Mouse (Mus musculus): ENCODE data around the gene Sema7a. TPM values are rescaled to one million over a fixed set of nuclear protein-coding genes. Genes with fewer than 3 reads are reported as not detected.
A peak's percentile ranks its signal among the peaks of the same experiment; 100 is the strongest.

The Sema7a gene
- polyA plus RNA-seq, 1 experiment from 2014 or later, result 0.13 TPM

DNA sequence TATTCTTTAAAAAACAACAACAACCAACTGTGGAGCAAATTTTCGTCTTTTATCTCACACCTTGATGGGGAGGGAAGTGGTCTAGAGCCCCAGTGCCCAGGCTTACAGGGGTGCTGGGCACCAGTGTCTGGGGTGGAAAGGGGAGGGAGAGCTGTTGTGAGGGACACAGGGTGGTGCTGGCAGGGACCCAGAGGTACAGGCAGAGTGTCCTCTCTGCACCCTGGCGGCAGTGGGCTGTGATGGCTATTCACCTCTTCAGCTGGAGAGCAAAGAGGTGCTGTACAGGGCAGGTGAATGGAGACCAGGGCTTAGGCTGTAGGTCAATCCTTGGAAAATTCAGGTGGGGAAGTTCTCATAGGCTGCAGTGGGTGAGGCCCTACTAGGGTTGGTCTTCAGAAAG, 59.8 kb downstream of the Sema7a start:
- Histone ChIP-seq H3K4me1 (peaks cover 8% of the 10 kb centered on the region), H3K4me3 (no peak overlapping the region), H3K4me2 (no peak overlapping the region), H3K36me3 (no peaks in the 10 kb centered on the region), H3K27me3 (replicated peaks) (peaks cover 63% of the 10 kb centered on the region), H3K9ac (no peak overlapping the region), H3K9me3 (no peaks in the 10 kb centered on the region), H3K27ac (replicated peaks) (no peak overlapping the region)
- ATAC-seq (ENCODE audit: extremely low read depth, insufficient number of reproducible peaks, low FRiP score, low TSS enrichment), result no peak
- WGBS, result 37% methylated on average over 2 of the region's 2 CpGs

DNA sequence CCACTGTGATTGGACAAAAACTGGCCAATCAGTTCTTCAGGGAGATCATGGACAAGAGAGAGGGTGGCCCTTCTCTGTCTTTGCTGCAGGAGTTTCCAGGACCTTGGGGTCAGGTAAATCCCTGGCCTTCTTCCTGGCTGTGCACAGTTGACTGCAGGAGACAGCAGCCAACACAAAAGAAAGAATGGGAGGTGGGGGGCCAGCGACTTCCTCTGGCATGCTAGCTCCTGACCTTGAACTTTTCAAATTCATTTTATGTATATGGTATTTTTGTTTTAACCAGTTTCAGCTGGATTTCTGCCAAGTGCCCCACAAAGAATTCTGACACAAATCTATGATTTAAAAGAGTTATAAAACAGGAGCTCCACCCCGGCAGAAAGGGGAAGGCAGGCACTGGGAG, 63.4 kb downstream of the Sema7a start:
- peaks cover 1% of the 10 kb centered on the region for H3K4me1 ChIP-seq
- no peaks in the 10 kb centered on the region for H3K36me3 ChIP-seq
- H3K27me3 ChIP-seq (replicated peaks), result peaks cover 33% of the 10 kb centered on the region
- no peaks in the 10 kb centered on the region for H3K9me3 ChIP-seq
- no peak overlapping the region for H3K4me3 ChIP-seq
- WGBS, result 51% methylated on average over 2 of the region's 2 CpGs
- ATAC-seq (ENCODE audit: extremely low read depth, insufficient number of reproducible peaks, low FRiP score, low TSS enrichment), result no peak
- H3K27ac ChIP-seq (replicated peaks), result no peak overlapping the region
- no peak overlapping the region for H3K9ac ChIP-seq
- H3K4me2 ChIP-seq, result no peak overlapping the region

DNA sequence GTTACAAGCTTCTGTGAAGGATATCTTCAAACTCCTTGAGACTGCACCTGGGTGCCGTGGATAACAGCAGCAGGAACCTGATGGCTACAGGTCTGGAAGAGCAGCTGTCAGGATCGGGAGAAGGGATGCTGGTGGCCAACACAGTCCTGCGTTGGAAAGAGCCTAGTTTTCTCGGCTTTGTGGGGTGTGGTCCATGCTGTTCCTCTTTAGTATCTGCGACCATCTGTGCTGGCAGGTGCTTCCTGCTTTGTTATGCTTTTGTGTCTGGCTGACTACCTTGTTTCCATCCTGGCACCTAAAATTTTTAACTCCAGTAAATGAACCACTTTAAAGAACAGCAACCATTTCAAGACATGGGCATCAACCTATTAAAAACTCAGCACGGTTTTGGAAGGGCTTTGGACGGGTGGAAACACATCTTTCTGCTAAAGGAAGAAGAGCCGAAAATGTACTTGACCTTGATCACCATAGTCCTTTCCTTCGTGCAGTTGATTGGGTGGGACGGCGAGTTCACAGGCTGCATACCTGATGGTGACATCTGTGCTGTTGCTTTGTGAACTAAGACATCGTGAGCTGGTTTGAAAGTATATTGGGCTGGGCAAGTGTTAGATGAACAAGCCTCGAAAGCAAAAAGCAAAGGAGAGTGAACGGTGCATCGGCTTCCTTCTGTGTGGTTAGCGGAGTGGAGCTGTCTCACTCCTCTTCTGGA, 66.0 kb downstream of the Sema7a start, which contains the start of gene Cyp11a1:
Cyp11a1 (plus strand) TSS at position 659 of the 709 bp plus-strand sequence.
- 75% methylated on average over 16 of the region's 16 CpGs for WGBS
- ATAC-seq (ENCODE audit: extremely low read depth, insufficient number of reproducible peaks, low FRiP score, low TSS enrichment), result no peak

DNA sequence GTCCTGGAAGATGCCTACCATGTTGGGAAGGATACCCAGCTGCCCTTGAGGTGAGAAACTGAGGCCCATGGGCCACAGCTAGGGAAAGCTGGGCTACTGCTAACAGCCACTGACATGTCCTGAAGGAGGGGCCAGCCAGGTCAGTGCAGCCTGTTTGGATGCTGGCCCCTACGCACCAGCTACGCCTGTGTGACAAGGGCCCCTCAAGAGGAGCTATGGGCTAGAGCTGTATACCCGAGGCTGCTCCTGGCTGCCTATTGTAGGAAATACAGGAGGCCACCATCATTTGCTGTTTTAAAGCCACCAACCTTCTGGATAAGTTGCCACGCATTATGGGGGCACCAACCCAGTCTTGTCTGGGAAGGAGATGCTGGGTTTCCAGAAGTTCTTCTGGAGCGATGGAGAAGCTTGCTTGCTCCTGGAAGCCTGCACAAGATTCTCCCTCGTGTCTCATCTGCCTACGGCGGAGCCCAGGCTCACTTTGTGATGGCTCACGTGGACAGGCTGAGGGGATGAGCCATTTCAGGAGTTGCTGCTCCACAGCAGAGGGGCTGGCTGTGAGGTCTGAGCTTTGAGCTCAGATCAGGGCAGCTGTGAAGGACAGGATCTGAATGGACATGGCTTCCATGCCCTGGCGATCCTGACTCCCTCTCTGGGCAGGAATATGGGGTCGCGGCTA, 68.6 kb downstream of the Sema7a start:
- Histone ChIP-seq H3K27me3 (replicated peaks) (0 out of 2 replicates have a peak, but pooled peaks cover 3% of the 10 kb centered on the region), H3K9ac (peak overlapping the region; percentile 67), H3K4me2 (peak overlapping the region; percentile 57), H3K9me3 (no peaks in the 10 kb centered on the region), H3K27ac (replicated peaks) (peak overlapping the region; percentile 79), H3K4me3 (peak overlapping the region; percentile 8), H3K4me1 (peaks cover 28% of the 10 kb centered on the region), H3K36me3 (no peaks in the 10 kb centered on the region)
- ATAC-seq (ENCODE audit: extremely low read depth, insufficient number of reproducible peaks, low FRiP score, low TSS enrichment), result no peak; the same call in 1 of the 2 replicates
- WGBS, result 52% methylated on average over 12 of the region's 12 CpGs

More for the DNA sequence above, 66.0 kb downstream of the Sema7a start, which contains the start of gene Cyp11a1:
- Histone ChIP-seq H3K4me1 (peaks cover 17% of the 10 kb centered on the region), H3K4me3 (no peak within 1 kb of the TSS), H3K9ac (no peak within 1 kb of the TSS), H3K27me3 (replicated peaks) (peaks cover 10% of the 10 kb centered on the region), H3K9me3 (no peaks in the 10 kb centered on the region), H3K36me3 (no peaks in the 10 kb centered on the region), H3K4me2 (no peak within 1 kb of the TSS), H3K27ac (replicated peaks) (no peak within 1 kb of the TSS)

DNA sequence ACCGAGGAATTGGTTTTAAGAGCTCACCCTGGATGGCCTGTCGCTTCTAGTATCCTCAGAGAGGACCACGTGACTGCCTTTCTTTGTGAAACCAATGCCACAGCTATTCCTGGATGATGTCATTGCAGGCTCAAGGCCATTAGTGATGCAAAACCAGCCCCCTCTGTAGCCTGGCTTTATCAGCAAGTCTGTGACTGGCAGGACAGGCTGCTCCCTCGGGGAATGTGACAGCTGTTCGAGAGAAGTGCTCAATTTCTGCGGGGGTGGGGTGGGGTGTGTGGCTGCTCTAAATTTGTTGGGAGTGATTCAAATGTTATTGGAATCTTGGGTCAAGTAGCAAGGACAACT, 69.1 kb downstream of the Sema7a start:
- Histone ChIP-seq H3K4me1 (peaks cover 28% of the 10 kb centered on the region), H3K27me3 (replicated peaks) (0 out of 2 replicates have a peak, but pooled peaks cover 3% of the 10 kb centered on the region), H3K4me3 (peak overlapping the region; percentile 8), H3K27ac (replicated peaks) (peak overlapping the region; percentile 79), H3K9me3 (no peaks in the 10 kb centered on the region), H3K4me2 (peak overlapping the region; percentile 57), H3K36me3 (no peaks in the 10 kb centered on the region), H3K9ac (peak overlapping the region; percentile 67)
- 3% methylated on average over 6 of the region's 6 CpGs for WGBS
- peak; percentile 55; the same call in 1 of the 2 replicates for ATAC-seq (ENCODE audit: extremely low read depth, insufficient number of reproducible peaks, low FRiP score, low TSS enrichment)

DNA sequence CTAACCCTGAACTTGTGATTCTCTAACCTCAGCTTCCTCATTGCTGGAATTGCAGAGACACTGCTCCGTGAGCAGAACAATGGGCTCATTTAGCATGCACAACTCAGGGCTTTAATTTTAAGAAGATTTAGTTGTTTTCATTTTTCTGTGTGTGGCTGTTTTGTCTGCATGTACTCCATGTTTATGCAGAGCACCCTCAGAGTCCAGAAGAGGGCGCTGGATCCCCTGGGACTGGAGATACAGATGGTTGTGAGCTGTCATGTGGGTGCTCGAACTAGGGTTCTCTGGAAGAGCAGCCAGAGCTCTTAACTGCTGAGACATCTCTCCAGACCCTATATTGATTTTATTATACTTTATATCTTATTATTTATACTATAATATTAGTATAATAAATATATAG, 69.7 kb downstream of the Sema7a start:
- Histone ChIP-seq H3K36me3 (no peaks in the 10 kb centered on the region), H3K27ac (replicated peaks) (peak overlapping the region; percentile 51), H3K4me1 (peaks cover 28% of the 10 kb centered on the region), H3K9ac (no peak overlapping the region), H3K9me3 (no peaks in the 10 kb centered on the region), H3K27me3 (replicated peaks) (0 out of 2 replicates have a peak, but pooled peaks cover 3% of the 10 kb centered on the region), H3K4me3 (no peak overlapping the region), H3K4me2 (peak overlapping the region; percentile 57)
- ATAC-seq (ENCODE audit: extremely low read depth, insufficient number of reproducible peaks, low FRiP score, low TSS enrichment), result no peak
- WGBS, result 61% methylated on average over 3 of the region's 3 CpGs

DNA sequence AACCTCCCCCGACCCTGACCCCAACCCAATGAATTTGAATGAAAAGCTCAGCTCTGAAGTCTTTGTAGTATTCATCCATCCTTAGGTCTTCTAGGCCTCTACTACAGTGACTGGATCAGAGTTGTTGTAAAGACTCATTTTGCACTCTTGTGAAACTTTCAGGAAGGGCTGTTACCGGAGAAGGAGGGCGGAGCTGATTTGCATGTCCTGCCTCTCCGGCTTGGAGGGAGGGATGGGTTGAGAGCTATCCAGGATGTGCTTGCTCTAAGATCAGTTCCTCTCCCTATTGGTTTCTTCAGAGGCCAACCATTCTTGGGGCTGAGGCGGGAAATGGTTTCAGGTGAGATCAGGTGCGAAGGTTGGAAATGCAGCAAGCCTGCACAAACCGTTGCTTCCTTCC, 71.1 kb downstream of the Sema7a start:
- Histone ChIP-seq H3K4me3 (no peak overlapping the region), H3K4me1 (peaks cover 28% of the 10 kb centered on the region), H3K9me3 (no peaks in the 10 kb centered on the region), H3K27ac (replicated peaks) (no peak overlapping the region), H3K9ac (no peak overlapping the region), H3K27me3 (replicated peaks) (0 out of 2 replicates have a peak, but pooled peaks cover 6% of the 10 kb centered on the region), H3K4me2 (no peak overlapping the region), H3K36me3 (no peaks in the 10 kb centered on the region)
- WGBS, result 42% methylated on average over 7 of the region's 7 CpGs
- no peak for ATAC-seq (ENCODE audit: extremely low read depth, insufficient number of reproducible peaks, low FRiP score, low TSS enrichment)

DNA sequence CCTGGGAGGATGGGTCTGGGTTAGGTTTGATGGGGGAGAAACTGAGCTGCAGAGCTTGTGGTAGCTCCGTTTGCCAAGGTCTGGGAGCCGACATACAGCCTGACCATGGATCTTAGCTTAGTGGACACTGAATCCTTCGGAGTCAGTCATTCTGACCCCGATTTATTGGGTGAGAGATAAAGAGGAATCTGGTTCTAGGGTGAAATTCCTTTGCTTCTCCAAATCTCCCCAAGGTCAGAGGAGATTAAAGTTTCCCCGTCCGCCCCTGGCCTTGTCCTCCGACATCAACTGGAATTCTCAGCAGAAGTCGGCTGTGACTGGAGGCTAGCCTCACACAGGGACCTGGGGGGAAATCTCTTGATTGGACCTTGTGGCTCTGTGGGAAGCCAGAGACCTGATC, 71.6 kb downstream of the Sema7a start:
- ATAC-seq (ENCODE audit: extremely low read depth, insufficient number of reproducible peaks, low FRiP score, low TSS enrichment), result no peak
- WGBS, result 56% methylated on average over 8 of the region's 8 CpGs
- Histone ChIP-seq H3K4me3 (no peak overlapping the region), H3K27ac (replicated peaks) (no peak overlapping the region), H3K27me3 (replicated peaks) (0 out of 2 replicates have a peak, but pooled peaks cover 6% of the 10 kb centered on the region), H3K4me2 (no peak overlapping the region), H3K9me3 (no peaks in the 10 kb centered on the region), H3K36me3 (no peaks in the 10 kb centered on the region), H3K4me1 (peaks cover 28% of the 10 kb centered on the region), H3K9ac (no peak overlapping the region)

Other genes with a start within 250 kb of the Sema7a start
- gene Edc3, start 231.6 kb upstream of the Sema7a start, polyA plus RNA-seq (2015; fragmentation: Nextera tagmentation; extraction: Ambion mirVana), result 16.2 and 17.5 TPM in 2 replicates
- gene Clk3, start 174.3 kb upstream of the Sema7a start, polyA plus RNA-seq (2015; fragmentation: Nextera tagmentation; extraction: Ambion mirVana), result 56.1 and 57.1 TPM in 2 replicates
- gene Arid3b, start 103.3 kb upstream of the Sema7a start, polyA plus RNA-seq (2015; fragmentation: Nextera tagmentation; extraction: Ambion mirVana), result 11.3 and 12.3 TPM in 2 replicates
- 104 and 106 TPM in 2 replicates for gene Ubl7, start 29.1 kb upstream of the Sema7a start, polyA plus RNA-seq (2015; fragmentation: Nextera tagmentation; extraction: Ambion mirVana)
- 0.09 and 0.23 TPM in 2 replicates for gene Cyp11a1, start 66.3 kb downstream of the Sema7a start, polyA plus RNA-seq (2015; fragmentation: Nextera tagmentation; extraction: Ambion mirVana)
- gene Stra6, start 123.7 kb downstream of the Sema7a start, polyA plus RNA-seq (2015; fragmentation: Nextera tagmentation; extraction: Ambion mirVana), result 0.78 and 1.8 TPM in 2 replicates
- 0.05 and 0.07 TPM in 2 replicates for gene Ccdc33, start 178.7 kb downstream of the Sema7a start, polyA plus RNA-seq (2015; fragmentation: Nextera tagmentation; extraction: Ambion mirVana)